Mouse (Mus musculus) liver, adult (tissue): ENCODE data around the gene Zfp131.

ENCODE experiments used
- GATA4 ChIP-seq: IDR thresholded peaks from 2 replicates; pipeline ENCODE4 v1.6.1; 2014; ENCODE audit warnings: mild to moderate bottlenecking, low read length; ENCODE audit not compliant: insufficient replicate concordance

Zfp131 gene

GRCm38 (mm10) chr13:119722447-119722846 is 68.2 kb downstream of the Zfp131 start:
- TF ChIP-seq GATA4 = no peak

DNA sequence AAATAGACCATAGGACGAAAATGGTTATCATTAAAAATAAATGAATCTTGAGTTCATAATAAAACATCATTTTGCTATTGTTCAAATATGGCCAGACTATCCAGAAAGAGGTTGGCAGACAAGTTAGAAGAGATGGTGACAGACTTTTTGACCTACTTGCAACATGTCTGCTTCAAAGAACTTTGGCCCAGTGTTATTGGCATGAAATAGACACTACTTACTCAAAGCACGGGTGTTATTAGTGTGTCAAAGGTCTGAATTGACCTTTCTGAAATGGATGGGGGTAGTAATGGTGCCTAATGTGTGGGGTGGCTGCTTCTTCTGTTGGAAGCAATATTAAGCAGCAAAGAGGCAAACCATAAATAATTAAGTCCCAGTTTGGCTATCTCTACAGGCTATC is 74.6 kb downstream of the Zfp131 start:
- no peak for TF ChIP-seq GATA4
